Mouse (Mus musculus) embryonic fibroblast, embryonic 13.5 days (primary cell): ENCODE measurements at regions not wholly inside any gene's neighbourhood (a gene's known extent, or its start where the extent isn't known, plus 50 kb on each side); places are given as distances from the start of the nearest gene placed in this dataset.

Source experiments
- CTCF ChIP-seq: IDR thresholded peaks from 2 replicates; pipeline ENCODE4 v1.5.1; 2011; ENCODE audit warnings: mild to moderate bottlenecking, control low read depth, low read length, moderate library complexity, borderline replicate concordance; ENCODE audit not compliant: insufficient read depth
- POLR2A ChIP-seq: IDR thresholded peaks from 2 replicates; pipeline ENCODE4 v1.6.1; 2011; ENCODE audit warnings: low read depth, mild to moderate bottlenecking, control low read depth, low read length, moderate library complexity

- TF ChIP-seq POLR2A (no peak), CTCF (no peak)
Observed at GRCm38 (mm10) chr3:120194501-120194900, 410.2 kb upstream of the Ptbp2 start.
